ENCODE assay signal across 11 mouse cellular contexts in genomic region chr5:36681219-36681618, GRCm38 (mm10).
"Had no signal": no experiment of that assay in that cellular context is flagged by ENCODE, and none has a peak within 500 bp of the region (broad histone marks: within the 10 kb centered on the region; RNA-seq: fewer than 3 reads in every experiment).

No protein-coding gene starts in this region.

- H3K36me3 ChIP-seq: kidney, embryonic 15.5 days; limb, embryonic 12.5 days; midbrain, embryonic 15.5 days; neural tube, embryonic 12.5 days had no signal

- DNase-seq: kidney, adult 18-20 months; kidney, postnatal 25 days; layer of hippocampus, postnatal 36 days; lung, postnatal 36 days; thymus, postnatal 4 days had no signal

- H3K4me3 ChIP-seq: kidney, embryonic 15.5 days; limb, embryonic 12.5 days; midbrain, embryonic 15.5 days; neural tube, embryonic 12.5 days had no signal

- ATAC-seq: midbrain, embryonic 15.5 days had no signal

- H3K4me2 ChIP-seq: kidney, embryonic 15.5 days; limb, embryonic 12.5 days; midbrain, embryonic 11.5 days; midbrain, embryonic 15.5 days; neural tube, embryonic 12.5 days had no signal

- H3K9me3 ChIP-seq: kidney, embryonic 15.5 days; limb, embryonic 12.5 days; midbrain, embryonic 15.5 days; neural tube, embryonic 12.5 days had no signal

- H3K4me1 ChIP-seq: midbrain, embryonic 15.5 days; neural tube, embryonic 12.5 days had no signal

- H3K9ac ChIP-seq: kidney, embryonic 15.5 days; limb, embryonic 12.5 days; midbrain, embryonic 15.5 days; neural tube, embryonic 12.5 days had no signal

- H3K27me3 ChIP-seq: kidney, embryonic 15.5 days; limb, embryonic 12.5 days; midbrain, embryonic 15.5 days; neural tube, embryonic 12.5 days had no signal

- H3K27ac ChIP-seq: kidney, embryonic 15.5 days; limb, embryonic 12.5 days; midbrain, embryonic 15.5 days; neural tube, embryonic 12.5 days; stomach, postnatal 0 days had no signal
